ENCODE assay signal across 8 mouse cellular contexts in the genomic region with DNA sequence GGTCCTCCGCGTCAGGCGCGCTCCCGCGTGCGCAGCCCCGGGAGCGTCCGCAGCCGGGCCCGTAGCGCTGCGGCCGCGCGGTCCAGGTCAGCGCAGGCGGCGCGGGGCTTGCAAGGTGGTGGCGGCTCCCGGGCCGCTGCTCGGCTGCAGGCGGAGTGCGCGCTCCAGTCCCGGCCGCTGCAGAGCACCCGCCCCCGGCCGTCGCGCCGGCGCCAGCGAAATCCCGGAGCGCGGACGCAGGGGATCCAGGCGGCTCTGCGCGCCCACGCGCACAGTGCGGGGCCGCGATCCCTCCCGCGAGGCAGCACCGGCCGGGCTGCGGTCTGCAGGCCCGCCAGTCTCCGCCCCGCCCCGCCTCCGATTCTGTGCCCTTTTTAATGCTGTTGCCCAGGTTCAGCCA. TPM values are rescaled to one million over a fixed set of nuclear protein-coding genes. Genes with fewer than 3 reads are reported as not detected.
DNase-seq lines count a peak whose midpoint lies in the region; ATAC-seq and TF ChIP-seq lines count a peak whose summit lies in the region.

Gene Prickle1, minus strand, starts transcription at position 146 of the 400 bp plus-strand sequence.

- no peaks in the 10 kb centered on the region for H3K36me3 ChIP-seq in heart, embryonic 13.5 days
- H3K36me3 ChIP-seq in kidney, postnatal 0 days (ENCODE audit: insufficient read depth, low read length): no peaks in the 10 kb centered on the region
- no peaks in the 10 kb centered on the region for H3K36me3 ChIP-seq in liver, embryonic 12.5 days
- H3K36me3 ChIP-seq in stomach, embryonic 15.5 days: no peaks in the 10 kb centered on the region

- peak within 1 kb of the TSS; percentile 97 for H3K27ac ChIP-seq in heart, embryonic 13.5 days (replicated peaks)
- H3K27ac ChIP-seq in kidney, postnatal 0 days: peak within 1 kb of the TSS; percentile 94
- peak within 1 kb of the TSS; percentile 83 for H3K27ac ChIP-seq in liver, embryonic 12.5 days
- H3K27ac ChIP-seq in stomach, embryonic 15.5 days: peak within 1 kb of the TSS; percentile 88

- peak; percentile 87 for ATAC-seq in heart, embryonic 13.5 days (ENCODE audit: extremely low read depth, insufficient number of reproducible peaks, low FRiP score, low TSS enrichment)
- peak; percentile 93 for ATAC-seq in kidney, postnatal 0 days (replicated peaks; ENCODE audit: low FRiP score, low read depth)
- peak; percentile 85 for ATAC-seq in liver, embryonic 12.5 days
- ATAC-seq in stomach, embryonic 15.5 days (ENCODE audit: insufficient read depth, low FRiP score, low read depth): peak; percentile 93

- WGBS in heart, embryonic 13.5 days: 0% methylated on average over 42 of the region's 60 CpGs
- under 1% methylated on average over 59 of the region's 60 CpGs for WGBS in kidney, postnatal 0 days
- WGBS in liver, embryonic 12.5 days (ENCODE audit: insufficient replicate concordance): under 1% methylated on average over 59 of the region's 60 CpGs
- 0% methylated on average over 53 of the region's 60 CpGs for WGBS in stomach, embryonic 15.5 days

- TF ChIP-seq CTCF in kidney, postnatal 0 days (IDR thresholded peaks at IDR 0.05; ENCODE audit: low read depth): no peak

- DNase-seq in CD4-positive helper T cell, adult 2 months (ENCODE audit: low read depth, low spot score): peak; percentile 87
- DNase-seq in brain, embryonic 18.5 days (ENCODE audit: low read depth, low spot score): peak; percentile 67
- DNase-seq in fibroblast of lung, adult 2 months (ENCODE audit: low read depth): peak; percentile 51
- peak; percentile 93 for DNase-seq in kidney, postnatal 0 days (ENCODE audit: low spot score)
- peak; percentile 90 for DNase-seq in neural tube, embryonic 10.5 days (ENCODE audit: extremely low spot score, low spot score)

- no peaks in the 10 kb centered on the region for H3K9me3 ChIP-seq in heart, embryonic 13.5 days
- no peaks in the 10 kb centered on the region for H3K9me3 ChIP-seq in kidney, postnatal 0 days (replicated peaks; ENCODE audit: low read length)
- no peaks in the 10 kb centered on the region for H3K9me3 ChIP-seq in liver, embryonic 12.5 days (replicated peaks)
- no peaks in the 10 kb centered on the region for H3K9me3 ChIP-seq in stomach, embryonic 15.5 days

- H3K4me3 ChIP-seq in heart, embryonic 13.5 days: peak within 1 kb of the TSS; percentile 98
- H3K4me3 ChIP-seq in kidney, postnatal 0 days (replicated peaks; ENCODE audit: low read depth, low read length): peak within 1 kb of the TSS; percentile 87
- peak within 1 kb of the TSS; percentile 85 for H3K4me3 ChIP-seq in liver, embryonic 12.5 days
- H3K4me3 ChIP-seq in stomach, embryonic 15.5 days (replicated peaks): peak within 1 kb of the TSS; percentile 93

- no peaks in the 10 kb centered on the region for H3K27me3 ChIP-seq in heart, embryonic 13.5 days (replicated peaks)
- no peaks in the 10 kb centered on the region for H3K27me3 ChIP-seq in kidney, postnatal 0 days (ENCODE audit: insufficient read depth, low read length)
- H3K27me3 ChIP-seq in liver, embryonic 12.5 days (replicated peaks): no peaks in the 10 kb centered on the region
- no peaks in the 10 kb centered on the region for H3K27me3 ChIP-seq in stomach, embryonic 15.5 days (replicated peaks)

- H3K4me2 ChIP-seq in heart, embryonic 13.5 days: peak within 1 kb of the TSS; percentile 92
- H3K4me2 ChIP-seq in kidney, postnatal 0 days (ENCODE audit: low read length): peak within 1 kb of the TSS; percentile 90
- H3K4me2 ChIP-seq in liver, embryonic 12.5 days: peak within 1 kb of the TSS; percentile 98
- H3K4me2 ChIP-seq in stomach, embryonic 15.5 days: peak within 1 kb of the TSS; percentile 92

- peak within 1 kb of the TSS; percentile 99 for H3K9ac ChIP-seq in heart, embryonic 13.5 days
- peak within 1 kb of the TSS; percentile 92 for H3K9ac ChIP-seq in kidney, postnatal 0 days (ENCODE audit: low read depth, low read length)
- H3K9ac ChIP-seq in liver, embryonic 12.5 days: peak within 1 kb of the TSS; percentile 90
- H3K9ac ChIP-seq in stomach, embryonic 15.5 days: peak within 1 kb of the TSS; percentile 91

- peaks cover 45% of the 10 kb centered on the region for H3K4me1 ChIP-seq in heart, embryonic 13.5 days
- 0 out of 2 replicates have a peak, but pooled peaks cover 11% of the 10 kb centered on the region for H3K4me1 ChIP-seq in kidney, postnatal 0 days (replicated peaks; ENCODE audit: insufficient read depth, low read length)
- peaks cover 47% of the 10 kb centered on the region for H3K4me1 ChIP-seq in liver, embryonic 12.5 days
- peaks cover 19% of the 10 kb centered on the region for H3K4me1 ChIP-seq in stomach, embryonic 15.5 days

RNA-seq across cellular contexts. Expression of gene Prickle1, which starts in this region (rescaled TPM):
- 30.3 and 30.5 TPM in 2 replicates for polyA plus RNA-seq in heart, embryonic 13.5 days (2015; fragmentation: Nextera tagmentation; extraction: Ambion mirVana)
- 19.8 and 20.7 TPM in 2 replicates for polyA plus RNA-seq in kidney, postnatal 0 days (2015; fragmentation: Nextera tagmentation; extraction: Ambion mirVana)
- polyA plus RNA-seq in liver, embryonic 12.5 days (2016; fragmentation: Nextera tagmentation; extraction: Ambion mirVana): 7.8 and 8.9 TPM in 2 replicates
- polyA plus RNA-seq in stomach, embryonic 15.5 days (2015; fragmentation: Nextera tagmentation; extraction: Ambion mirVana): 22.1 and 23.0 TPM in 2 replicates

Comparison
In these comparisons a context has a peak if more than half of its experiments do, and no peak if none do; other contexts are left out.
1. Peak in every context shown above with its lines: DNase-seq, ATAC-seq, H3K4me3 ChIP-seq and H3K27ac ChIP-seq.